Mouse (Mus musculus): ENCODE measurements at regions not wholly inside any gene's neighbourhood (a gene's known extent, or its start where the extent isn't known, plus 50 kb on each side); places are given as distances from the start of the nearest gene placed in this dataset.
A peak's percentile ranks its signal among the peaks of the same experiment; 100 is the strongest.

DNA sequence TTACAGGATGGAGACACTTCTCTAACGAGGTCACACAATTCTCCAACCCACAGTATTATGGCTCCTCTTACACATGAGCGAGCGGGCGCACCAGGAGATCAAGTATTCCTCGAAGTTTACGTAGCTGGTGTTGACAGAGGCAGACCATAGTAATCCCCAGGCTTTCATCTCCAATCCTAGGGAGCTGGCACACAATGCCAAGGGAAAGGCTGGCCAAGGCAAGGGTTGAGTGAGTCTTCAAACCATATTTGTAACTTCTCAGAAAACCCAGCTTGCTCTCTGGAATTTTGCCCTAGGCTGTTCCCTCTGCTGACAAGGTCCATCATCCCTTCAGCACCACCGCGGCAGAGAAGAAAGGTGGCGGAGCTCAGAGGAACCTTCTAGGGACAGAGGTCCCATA is 94.0 kb downstream of the Hes1 start:
- DNase-seq (ENCODE audit: extremely low read depth, insufficient read length, low spot score) = no peak

DNA sequence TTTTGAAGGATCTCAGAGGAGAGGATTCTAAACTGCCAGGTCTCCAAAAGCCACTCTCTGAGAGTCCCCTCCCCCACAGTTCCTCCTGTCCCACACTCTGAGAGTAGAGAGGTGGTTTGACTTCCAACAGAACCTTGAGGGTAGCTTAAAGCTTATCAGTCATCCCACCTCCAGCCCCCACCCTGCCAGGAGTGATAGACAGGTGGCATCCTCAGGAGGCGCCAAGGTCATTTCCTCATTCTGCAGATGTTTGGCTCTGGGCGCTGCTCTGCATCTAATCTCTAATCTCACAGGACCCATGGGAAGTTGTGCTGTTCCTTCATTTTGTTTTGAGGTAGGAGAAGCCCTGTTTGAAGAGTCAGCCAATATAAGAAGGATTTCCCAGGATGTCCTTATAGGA is 96.2 kb downstream of the Hes1 start:
- DNase-seq (ENCODE audit: extremely low read depth, insufficient read length, low spot score) = no peak

DNA sequence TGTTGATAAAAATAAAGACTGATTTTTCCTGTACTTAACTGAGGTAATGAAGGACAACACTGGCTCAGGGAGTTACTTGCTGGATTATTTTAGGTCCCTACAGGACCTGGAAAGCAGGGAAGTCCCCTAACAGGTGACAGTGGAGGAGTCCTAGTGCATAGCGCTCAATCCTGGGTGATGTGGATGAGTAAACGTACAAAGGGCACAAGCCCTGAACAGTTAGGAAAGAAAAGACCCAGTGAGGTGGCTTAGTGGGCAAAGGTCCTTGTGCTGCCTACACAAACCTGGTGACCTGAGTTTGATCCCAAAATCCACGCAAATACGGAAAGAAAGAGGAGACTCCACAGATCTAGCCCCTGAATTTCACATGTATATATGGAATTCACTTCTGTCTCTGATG is 99.1 kb downstream of the Hes1 start:
- DNase-seq (ENCODE audit: extremely low read depth, insufficient read length, low spot score) = no peak

DNA sequence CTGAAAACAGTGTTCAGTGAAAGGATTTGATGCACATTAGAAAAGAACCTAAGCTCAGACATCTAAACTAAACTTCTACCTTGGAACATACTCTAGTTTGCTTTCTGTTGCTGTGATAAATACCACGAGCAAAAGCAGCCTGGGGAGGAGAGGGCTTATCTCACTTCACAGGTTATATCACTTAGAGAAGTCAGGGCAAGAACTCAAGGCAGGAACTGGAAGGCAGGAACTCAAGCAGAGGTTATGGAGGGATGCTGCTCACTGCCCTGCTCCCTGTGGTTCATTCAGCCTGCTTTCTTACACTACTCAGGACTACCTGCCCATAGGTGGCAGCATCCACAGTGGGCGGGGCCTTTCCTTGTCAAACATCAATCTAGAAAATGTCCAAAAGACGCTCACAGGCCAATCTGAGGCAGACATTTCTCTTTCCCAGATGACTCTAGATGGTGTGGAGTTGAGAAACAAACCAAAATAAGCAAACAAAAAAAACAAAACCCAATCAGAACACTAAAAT is 101.5 kb downstream of the Hes1 start:
- no peak for DNase-seq (ENCODE audit: extremely low read depth, insufficient read length, low spot score)

DNA sequence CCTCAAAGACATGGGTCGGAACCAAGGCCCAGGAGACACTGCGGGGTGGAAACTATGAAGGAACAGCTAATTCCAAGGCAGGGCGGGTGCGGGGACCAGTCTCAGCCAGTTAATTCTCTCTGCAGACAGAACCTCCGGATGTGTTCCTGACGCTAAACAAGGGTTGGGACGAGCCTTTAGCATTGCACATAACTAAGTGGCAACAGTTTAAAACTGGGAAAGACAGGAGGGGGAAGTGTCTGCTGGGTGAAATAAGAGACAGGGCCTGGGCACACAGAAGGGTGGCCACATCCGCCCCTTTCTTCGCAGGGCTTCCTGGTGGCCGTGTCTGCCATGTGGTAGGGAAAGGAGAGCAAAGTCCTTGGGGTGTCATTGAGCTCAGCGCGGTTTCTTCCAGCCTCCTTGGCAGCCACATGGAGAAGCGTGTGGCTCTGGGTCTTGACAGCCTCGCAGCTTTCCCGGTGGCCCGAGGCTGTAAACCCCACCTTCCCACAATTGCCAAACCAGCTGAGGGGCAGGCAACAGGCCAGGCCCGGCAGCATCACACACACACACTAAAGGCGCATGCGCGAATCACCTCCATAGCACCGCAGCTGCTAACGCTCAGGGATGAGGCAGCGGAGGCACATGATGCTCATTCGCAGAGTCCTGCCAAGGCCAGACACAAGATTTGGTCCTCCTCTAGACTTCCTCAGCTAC is 95.8 kb downstream of the Cpn2 start:
- DNase-seq (ENCODE audit: extremely low read depth, insufficient read length, low spot score) = no peak

DNA sequence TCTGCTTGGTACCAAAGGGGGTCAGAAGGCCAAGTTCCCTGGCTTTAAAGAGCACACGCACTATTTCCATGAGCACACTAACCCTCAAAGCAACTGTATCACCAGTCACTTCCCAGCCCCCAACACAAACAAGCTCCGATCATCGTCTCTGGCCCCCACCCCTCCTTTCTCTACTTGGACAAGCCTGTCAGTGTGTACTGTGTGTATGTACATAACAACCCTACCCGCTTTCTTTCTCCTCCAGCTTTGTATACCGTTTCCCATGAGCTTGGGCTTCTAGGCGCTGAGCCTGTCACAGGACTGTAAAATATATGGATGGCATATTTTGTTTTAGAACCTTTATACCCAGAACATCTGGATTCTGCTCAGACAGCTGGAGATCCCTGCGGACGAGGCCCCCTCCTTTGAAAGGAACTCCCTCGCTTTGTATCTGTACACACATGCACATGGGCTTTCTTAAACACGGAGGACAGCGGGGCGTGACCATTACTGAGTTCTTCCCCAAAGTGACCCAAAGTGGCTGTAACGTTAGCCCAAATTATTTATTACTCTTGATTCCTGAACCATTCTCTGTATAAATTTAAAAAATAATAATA is 95.1 kb downstream of the Cpn2 start:
- DNase-seq (ENCODE audit: extremely low read depth, insufficient read length, low spot score) = no peak

DNA sequence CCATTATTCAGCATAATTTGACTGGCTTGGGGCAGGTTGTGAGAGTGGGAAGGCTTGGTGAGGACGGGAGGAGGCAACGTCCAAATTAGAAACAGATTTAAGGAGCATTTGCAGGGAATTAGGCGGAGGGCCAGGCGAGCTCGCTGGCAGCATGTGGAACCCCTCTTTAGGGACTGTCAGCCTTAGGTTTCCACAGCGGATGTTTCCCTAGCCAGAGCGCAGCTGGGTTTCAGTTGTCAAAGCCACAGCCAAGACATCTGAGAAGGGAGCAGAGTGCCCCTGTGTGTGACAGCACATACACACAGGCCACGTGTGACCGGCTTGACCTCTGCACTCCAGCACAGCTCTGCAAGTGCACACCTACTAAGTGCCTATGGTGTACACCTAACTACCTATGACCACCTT is 94.5 kb downstream of the Cpn2 start:
- DNase-seq (ENCODE audit: extremely low read depth, insufficient read length, low spot score) = no peak

DNA sequence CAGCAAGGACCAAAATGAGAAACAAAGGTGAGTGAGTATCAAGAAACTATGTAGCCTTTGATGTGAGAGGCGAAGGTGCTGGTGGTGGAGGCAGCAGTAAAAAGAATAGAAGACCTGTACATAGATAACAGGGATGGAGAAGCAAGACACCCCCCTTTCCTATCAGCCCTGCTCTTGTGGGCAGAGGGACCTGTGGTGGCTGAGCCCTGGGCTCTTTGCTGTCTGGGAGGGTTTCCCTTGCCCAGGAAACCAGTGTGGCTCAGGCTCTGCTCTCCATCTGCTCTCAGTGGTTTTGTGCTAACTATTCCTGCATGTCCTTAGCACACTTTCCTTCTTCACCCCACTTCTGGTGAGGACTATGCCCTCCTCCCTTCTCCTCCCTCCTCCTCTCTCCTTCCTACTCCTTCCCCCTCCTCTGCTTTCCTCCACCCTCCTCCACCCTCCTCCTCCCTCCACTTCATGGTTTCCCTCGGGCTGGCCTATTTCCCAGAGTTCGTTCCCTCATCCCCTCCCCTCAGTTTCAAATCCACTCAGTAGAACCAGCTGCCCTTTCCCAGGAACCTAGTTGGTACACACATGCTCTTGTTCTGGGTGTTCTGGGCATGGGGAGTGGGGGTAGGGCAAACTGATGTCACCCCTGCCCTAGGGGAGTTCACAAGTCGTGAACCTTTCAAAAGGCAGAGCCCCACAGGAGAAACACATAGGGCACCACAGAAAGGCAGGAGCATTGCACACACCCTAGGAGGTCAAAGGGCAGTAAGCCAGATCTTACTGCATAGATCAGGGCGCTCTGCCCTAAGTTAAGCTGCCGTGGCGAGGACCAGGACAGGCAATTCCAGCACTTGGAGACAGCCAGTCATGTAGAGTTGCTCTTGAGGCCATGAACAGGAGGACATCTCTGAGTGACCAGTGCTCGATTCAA is 93.1 kb downstream of the Cpn2 start:
- no peak for DNase-seq (ENCODE audit: extremely low read depth, insufficient read length, low spot score)

DNA sequence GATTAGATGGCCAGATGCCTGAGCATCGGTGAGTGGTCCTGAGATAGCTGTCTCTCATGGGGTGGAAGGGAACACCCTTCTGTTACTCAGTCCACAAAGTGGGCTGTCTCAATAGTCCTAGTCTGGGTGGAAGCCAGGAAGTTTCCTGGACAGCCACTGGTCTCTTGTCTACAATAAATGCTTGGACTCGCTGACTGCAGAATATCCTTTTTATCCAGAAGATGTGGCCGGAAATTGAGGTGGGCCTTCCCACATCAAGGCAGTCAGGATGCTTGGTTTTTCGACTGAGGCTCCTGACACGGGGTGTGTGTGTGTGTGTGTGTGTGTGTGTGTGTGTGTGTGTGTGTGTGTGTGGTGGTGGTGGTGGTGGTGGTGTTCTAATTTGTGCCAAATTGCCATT is 91.0 kb downstream of the Cpn2 start:
- no peak for DNase-seq (ENCODE audit: extremely low read depth, insufficient read length, low spot score)

DNA sequence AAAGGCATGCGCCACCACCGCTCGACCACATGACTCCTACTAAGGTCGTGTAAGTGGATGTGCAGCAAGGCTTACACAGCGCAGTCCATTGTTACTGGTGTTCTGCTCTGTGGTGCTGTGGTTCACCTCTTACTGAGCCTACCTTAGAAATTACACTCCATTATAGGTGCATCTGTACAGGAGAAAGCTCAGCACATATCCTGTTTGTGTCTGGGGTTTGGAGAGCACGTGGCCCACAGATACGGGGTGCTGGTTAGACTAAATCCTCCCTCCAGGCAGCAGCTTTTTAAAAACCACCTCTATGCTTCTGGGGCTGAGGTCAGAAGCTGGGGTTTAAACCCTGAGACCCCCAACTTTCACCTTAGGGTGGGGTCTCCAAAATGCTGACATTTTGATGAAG is 89.5 kb downstream of the Cpn2 start:
- DNase-seq (ENCODE audit: extremely low read depth, insufficient read length, low spot score) = no peak

DNA sequence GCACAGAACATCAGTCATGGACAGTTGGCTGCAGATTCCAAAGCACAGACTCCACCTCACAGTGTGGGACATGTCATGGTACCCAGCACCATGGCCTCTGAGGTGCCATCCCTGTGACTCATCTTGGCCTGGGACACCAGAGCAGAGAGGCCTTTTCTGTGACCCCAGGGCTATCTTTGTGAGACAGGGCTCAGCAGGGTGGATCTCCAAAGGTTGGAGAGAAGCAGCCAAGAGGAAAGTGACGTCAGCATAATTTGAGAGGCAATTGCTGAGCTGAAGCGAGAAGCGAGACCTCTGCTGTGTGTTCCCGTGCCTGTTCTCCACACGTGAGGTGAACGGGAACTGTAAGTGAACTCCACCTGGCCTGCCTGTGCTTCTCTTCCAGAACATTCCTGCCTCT is 88.7 kb downstream of the Cpn2 start:
- no peak for DNase-seq (ENCODE audit: extremely low read depth, insufficient read length, low spot score)

DNA sequence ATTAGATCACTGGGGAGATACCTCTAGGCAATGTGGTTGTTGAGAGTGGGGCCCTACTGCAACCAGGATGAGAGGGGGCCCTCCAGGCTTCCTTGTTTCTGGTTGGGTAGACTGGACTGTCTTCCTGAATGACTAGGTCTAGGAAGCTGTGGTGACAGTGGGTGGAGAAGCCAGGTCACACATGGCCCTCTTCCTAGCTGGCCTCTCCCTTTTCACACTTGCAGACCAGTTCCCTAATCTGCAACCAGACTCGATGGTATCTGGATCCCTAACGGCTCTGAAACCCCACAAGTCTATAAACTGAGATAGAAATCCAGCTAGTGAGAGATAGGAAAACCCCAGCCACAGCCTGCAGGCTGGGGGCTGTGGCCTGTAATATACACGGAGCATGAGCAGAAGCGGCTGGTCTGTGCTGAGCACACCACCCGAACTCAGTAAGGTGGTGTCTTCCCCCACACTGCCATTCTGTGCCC is 87.8 kb downstream of the Cpn2 start:
- DNase-seq (ENCODE audit: extremely low read depth, insufficient read length, low spot score) = no peak

DNA sequence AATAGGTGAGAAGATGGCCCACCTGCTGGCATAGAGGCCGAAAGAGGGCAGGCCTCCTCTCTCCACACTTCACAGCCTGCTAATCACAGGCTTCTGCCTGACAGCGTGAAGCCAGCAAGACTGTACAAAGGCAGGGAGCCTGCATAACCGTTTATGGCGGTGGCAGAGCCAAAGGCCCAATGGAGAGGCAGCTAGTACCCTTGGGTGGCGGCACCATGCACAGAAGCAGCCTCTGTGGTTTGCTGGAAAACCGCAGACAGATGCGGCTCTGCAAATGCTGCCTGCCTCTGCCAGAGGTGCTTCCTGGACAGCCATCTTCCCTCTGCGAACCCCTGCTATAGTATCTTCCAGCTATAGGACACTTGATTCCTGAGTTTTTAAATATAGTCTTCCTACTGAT is 86.2 kb downstream of the Cpn2 start:
- no peak for DNase-seq (ENCODE audit: extremely low read depth, insufficient read length, low spot score)

DNA sequence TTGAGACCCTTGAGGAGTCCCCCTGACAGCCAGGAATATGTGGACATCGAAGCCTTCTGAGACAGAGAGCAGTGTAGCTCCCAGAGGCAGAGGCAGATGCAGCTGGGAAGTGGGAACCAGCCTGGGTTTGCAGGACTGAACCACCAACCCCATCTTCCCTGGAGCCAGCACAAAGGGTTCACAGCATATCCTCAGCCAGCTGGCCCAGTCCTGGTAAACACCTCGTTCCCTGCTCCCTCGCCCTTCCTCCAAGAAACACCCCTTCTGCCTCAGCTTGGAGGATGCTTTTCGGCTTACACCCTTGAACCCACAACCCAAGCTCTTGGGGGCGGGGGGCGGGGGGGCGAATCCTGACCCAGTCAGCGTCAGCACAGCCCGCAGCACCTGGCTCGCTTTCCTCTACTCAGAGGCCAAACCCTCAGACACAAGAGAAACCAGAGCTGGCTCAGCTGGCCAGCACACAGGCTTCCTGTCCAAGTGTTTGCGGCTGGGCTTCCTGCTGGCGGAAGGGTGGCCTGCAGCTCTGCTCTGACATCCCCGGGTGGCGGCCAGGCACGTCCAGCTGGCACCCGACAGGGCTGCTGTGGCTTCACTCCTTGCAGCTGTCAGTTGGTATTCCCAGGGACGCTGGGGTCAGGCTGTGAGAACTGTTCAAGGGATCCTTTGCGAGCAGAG is 82.6 kb downstream of the Cpn2 start:
- DNase-seq (ENCODE audit: extremely low read depth, insufficient read length, low spot score) = peak; percentile 96

DNA sequence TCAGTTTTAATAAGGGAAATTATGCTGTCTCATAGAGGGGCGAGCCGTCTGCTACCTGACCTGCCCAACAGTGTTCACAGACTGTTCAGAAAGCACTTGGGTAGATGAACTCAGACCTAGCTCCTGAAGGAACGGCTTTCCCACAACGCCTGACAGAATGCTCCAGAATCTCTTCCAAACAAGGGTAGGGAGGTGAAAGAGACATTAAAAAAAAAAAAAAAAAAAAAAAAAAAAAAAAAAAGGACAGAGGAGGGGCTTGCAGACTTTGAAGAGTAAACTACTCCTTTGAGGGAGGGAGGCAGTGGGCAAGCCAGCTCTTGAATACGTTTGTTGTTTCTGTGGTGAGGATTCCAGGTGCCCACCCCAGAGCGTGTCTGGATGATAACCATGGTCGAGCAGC is 81.6 kb downstream of the Cpn2 start:
- no peak for DNase-seq (ENCODE audit: extremely low read depth, insufficient read length, low spot score)

DNA sequence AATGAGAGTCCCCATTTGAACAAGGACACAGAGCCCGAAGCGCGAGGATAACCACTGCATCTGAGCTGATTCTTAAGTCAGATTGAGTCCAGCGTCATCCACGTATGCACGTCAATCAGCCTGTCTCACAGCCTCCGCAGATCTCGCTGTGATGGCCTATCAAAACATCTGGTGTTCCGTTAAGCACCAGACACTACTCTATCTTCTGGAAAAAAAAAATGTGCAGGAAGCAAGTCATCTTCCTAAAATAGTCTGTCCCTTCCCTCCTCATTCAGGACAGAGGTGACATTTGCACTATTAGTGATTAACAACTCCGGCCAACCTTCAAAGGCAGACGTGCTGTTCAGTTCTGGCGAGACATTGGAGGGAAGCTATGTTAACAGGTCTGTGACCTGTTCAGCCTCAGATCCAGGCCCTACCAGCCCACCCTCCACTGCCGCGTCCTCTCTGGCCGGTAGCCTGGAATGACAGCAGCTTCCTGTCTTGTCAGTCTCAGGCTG is 81.0 kb downstream of the Cpn2 start:
- DNase-seq (ENCODE audit: extremely low read depth, insufficient read length, low spot score) = no peak

DNA sequence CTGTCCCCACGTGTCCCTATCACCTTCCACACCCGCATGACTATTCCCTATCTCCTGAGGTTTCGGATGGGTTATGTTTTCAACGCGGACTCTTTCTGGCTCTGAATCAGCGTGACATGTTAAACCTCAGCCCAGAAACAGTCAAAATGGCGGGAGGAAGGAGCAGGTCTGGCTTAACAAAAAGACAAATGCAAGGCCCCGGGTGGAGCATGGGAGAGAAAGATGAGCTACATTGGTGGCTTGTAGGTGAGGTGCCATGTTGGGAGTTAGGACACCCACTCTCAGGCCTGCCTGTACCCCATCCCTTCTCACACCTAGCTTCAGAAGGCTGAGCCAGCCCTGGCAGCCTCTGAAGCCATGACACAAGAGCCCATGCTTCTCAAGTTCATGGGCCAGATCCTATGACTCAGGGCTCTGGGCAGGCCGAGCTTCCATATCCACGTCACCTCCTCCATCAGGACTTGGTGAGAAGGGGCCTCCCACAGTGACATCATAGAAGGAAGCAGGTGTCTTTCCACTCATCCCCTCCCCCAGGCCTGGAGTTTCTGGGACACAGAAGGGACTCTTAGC is 80.5 kb downstream of the Cpn2 start:
- DNase-seq (ENCODE audit: extremely low read depth, insufficient read length, low spot score) = peak; percentile 82

DNA sequence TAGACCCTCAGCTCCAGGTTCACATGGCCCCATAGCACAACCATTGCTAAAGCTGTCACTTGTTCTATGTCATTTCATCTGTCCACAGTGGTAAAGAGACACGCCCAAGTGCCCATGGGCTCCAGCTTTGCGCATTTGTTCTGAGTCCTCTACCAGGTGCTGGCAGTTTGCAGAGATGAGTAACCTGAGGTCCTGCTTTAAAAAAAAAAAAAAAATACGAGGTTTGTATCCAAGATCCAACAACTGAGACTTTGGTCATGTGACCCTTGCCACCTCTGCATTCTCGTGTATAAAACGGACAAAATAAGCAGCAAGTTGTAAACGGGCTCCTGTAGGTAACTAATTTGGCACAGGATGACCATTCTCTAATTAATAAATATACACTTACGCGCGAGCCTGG is 79.9 kb downstream of the Cpn2 start:
- DNase-seq (ENCODE audit: extremely low read depth, insufficient read length, low spot score) = no peak

DNA sequence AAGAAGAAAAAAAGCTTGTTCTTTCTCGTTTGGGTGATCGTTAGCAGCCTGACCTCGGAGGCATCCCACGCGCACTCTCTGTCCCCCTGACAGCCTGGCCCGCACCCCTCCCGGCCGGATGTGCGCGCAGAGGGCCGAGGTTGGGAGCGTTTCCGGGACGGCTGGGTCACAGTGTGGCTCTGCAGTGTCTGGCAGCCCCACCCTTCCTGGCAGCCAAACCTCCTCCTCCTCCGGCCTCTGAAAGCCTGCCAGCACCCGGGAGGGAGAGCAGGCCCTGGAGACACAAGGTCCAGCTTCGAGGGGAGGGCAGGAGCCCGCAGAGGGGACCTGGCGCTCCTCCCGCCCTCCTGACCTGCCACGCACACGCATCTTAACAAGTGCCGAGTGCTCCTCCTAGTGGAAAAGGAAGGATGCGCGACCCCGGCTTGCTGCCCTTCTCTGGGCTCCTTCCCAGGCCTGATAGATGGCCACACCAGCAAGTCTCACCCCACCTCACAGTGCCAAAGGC is 79.3 kb downstream of the Cpn2 start:
- peak; percentile 100 for DNase-seq (ENCODE audit: extremely low read depth, insufficient read length, low spot score)

DNA sequence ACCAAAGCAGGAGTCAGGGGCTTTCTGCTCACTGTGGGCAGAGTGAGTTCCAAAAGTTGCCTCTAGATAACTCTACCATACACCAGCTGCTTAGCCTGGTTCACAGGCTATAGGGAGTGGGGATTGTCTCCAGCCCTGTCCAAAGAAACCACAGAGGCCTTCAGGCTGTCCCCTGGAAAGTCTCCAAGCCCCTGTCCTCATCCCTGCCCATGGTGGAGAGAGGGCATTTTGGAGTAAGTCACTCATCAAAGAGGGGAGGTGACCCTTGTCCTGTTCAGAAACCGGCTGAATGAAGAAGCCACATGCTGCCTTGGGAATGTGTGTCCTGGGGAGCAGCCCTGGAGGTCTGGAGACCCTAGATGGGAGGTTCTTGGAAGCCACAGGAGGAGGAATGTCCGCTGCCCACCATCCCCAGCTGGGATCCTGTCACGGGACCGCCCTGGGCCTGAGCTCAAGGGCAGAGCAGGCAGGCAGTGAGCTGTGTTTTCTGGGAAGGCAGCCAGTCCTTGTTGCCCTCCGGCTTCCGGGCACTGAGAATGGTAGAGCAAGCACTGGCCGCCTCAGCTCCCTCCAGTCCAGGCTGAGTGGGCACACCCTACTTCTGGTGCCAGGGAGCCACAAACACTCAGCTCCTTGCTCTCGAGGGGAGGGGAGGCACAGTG is 78.4 kb downstream of the Cpn2 start:
- DNase-seq (ENCODE audit: extremely low read depth, insufficient read length, low spot score) = peak; percentile 95
